Mouse (Mus musculus) lung, postnatal 4 days (tissue): ENCODE data around the gene Trmt44.

Source experiments
- DNase-seq, 2 experiments: peaks; one replicate each; pipeline ENCODE4 v3.0.0; 2021

The Trmt44 gene

GRCm38 (mm10) chr5:35539576-35539975, 35.3 kb downstream of the Trmt44 start:
- DNase-seq: peak in 1 of 2 experiments; percentile 44

DNA sequence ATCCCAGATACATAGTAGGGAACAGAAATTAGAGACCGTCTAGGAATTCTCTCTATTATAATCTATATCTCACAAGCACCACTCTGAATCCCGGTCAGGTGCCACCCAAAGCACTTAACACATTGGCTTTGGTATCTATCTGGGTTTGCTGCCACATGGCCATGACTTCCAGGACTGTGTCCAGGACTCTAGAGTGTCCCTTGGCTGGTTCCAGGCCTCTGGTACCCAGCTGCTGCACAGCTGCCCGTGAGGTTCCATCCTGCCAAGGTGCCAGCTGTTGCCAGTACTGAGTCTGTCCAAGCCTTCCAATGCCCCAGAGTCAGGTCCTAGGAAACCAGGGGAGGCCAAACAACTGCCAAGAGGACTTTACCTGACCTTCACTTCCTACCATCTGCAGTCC, 36.8 kb downstream of the Trmt44 start:
- no peak for DNase-seq

DNA sequence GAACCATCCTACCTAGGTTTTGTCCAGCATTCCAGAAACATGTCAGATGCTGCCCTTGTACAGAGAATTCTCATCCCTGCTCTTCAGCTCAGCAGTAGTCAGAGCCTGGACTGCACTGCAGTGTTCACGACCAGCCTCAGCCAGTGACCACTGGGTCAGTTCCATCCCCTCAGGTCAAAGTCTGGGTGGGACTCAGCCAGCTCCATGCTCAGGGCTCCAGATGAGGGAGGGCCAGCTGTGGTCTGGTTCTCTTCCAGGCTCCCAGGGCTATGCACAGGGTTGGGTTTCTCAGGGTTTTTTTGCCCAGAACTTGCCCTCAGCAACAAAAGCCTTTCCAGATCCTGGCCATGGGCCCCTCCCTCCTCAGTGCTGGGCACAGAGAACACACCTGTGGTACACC, 37.4 kb downstream of the Trmt44 start:
- DNase-seq: no peak

GRCm38 (mm10) chr5:35536271-35536670, 38.6 kb downstream of the Trmt44 start:
- no peak for DNase-seq

DNA sequence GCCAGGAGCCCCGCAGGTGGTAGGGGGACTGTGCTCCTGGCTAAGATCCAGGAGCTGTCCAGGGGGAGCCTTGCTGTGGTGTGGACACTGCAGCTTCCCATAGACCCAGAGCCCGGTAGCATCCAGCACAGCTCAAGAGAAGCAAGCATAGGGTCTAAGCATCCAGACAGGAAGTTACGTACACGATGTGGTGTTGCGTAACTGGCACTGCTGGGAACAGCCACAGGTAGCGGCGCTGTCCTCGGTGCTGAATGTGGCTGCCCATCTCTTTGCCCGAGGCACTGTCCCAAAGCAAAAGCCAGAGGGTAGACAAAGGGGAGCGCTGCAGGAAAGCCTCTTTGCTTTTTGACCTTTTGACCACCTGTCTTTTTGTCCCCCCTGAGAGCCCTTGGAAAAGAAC, 43.3 kb downstream of the Trmt44 start:
- peak; percentile 44 to 47 for DNase-seq

DNA sequence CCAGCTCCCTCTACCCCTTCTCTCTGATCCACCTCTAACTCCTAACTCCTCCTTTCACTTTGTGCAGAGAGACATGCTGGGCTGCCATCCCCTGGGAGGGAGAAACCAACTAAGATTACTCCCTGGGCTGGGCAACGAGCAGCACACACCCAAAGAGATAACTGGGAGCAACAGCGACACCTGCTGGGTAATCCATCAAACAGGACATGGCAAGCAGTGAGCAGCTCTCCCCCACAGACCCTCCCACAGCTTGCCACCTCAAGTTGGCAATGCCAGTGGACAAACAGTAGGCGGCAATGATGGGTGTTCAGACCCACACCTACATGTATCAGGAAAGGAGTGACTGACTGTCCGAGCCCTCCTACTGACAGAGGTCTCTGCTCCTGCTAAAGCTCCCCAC, 44.4 kb downstream of the Trmt44 start:
- peak in 1 of 2 experiments; percentile 39 for DNase-seq

GRCm38 (mm10) chr5:35525469-35526123, 49.3 kb downstream of the Trmt44 start, which contains the start of gene Cpz:
Gene Cpz (minus strand): TSS chr5:35525698.
- DNase-seq: peak; percentile 53 to 68

GRCm38 (mm10) chr5:35524381-35524780, 50.5 kb downstream of the Trmt44 start:
- no peak for DNase-seq

DNA sequence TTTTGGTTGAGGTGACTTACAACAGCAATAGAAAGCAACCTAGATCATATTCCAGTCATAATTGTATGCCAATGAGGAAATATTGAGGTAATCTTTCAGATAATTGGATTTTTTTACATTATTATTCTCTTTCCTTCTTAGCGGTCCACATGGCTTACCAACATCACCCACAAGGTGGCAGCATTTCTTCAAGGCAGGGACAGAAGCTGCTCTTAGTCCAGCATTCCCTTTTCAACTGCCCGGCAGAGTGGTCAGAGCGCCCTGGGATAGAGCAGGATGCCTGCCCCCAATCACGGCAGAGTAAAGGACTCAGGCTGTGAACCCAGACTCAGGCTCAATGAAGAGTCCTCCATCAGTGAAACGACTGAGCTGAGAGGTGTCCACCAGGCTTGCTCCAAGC, 51.1 kb downstream of the Trmt44 start:
- peak; percentile 50 to 74 for DNase-seq

DNA sequence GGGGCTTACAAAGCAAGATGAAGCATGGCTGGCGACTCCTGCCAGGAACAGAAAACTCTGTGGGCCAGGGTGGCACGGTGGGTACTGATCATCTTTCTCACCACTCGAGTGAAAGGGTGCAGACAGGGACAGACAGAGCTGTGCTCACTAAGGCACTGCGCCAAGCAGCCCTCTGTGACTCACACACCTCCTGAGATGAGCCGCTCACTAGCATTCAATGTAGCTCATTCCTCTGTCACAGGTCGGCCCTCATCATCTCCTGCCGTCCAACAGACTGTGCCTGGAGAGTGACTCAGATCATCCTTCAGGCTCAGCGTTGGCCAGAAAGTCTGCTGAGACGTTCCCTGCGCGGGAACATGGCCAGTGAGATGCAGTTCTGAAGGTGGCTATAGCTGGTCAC, 58.1 kb downstream of the Trmt44 start:
- no peak for DNase-seq

- peak in 1 of 2 experiments; percentile 50 for DNase-seq
Observed at GRCm38 (mm10) chr5:35510589-35510988, 64.3 kb downstream of the Trmt44 start.
